Mouse (Mus musculus) bone marrow, adult 2 months (tissue): Measurements from ENCODE around the gene Pla2g4c. TPM values are rescaled to one million over a fixed set of nuclear protein-coding genes. Genes with fewer than 3 reads are reported as not detected.

ENCODE experiments used
- H3K27ac ChIP-seq: fragments of 200-500 bp; 2 replicates; pipeline ENCODE4 v1.5.1; 2012; ENCODE audit warnings: low read depth, mild to moderate bottlenecking, control low read depth, inconsistent platforms, low read length; ENCODE audit not compliant: control insufficient read depth, poor library complexity, insufficient read depth
- H3K4me1 ChIP-seq: fragments of 200-500 bp; 2 replicates; pipeline ENCODE4 v1.6.1; 2011; ENCODE audit warnings: low read length; ENCODE audit not compliant: control insufficient read depth, insufficient read depth
- H3K4me3 ChIP-seq: fragments of 200-500 bp; replicated peaks from 2 replicates; pipeline ENCODE3; 2011; ENCODE audit warnings: mild to moderate bottlenecking, low read depth, low read length, control low read depth; ENCODE audit not compliant: control insufficient read depth
- CTCF ChIP-seq: fragments of 200-500 bp; IDR thresholded peaks from 2 replicates; pipeline ENCODE4 v1.5.1; 2011; ENCODE audit warnings: low read length, control low read depth; ENCODE audit not compliant: control insufficient read depth, insufficient read depth
- POLR2A ChIP-seq: fragments of 200-500 bp; IDR thresholded peaks from 2 replicates; pipeline ENCODE4 v1.6.1; 2011; ENCODE audit warnings: low read depth, mild to moderate bottlenecking, control low read depth, low read length, borderline replicate concordance; ENCODE audit not compliant: control insufficient read depth
- WGBS: fragments of 180-500 bp; shearing (Covaris S2); methylation state at CpG from one replicate; pipeline ENCODE4 v1.1.7; 2018; 5-methylcytosine and 5-hydroxymethylcytosine counted together
- polyA plus RNA-seq: library from polyadenylated mRNA; stranded (reverse); fragments of >200 nt; gene quantifications from 2 replicates; pipeline ENCODE4 v1.2.4, GENCODE M21; 2011; ENCODE audit warnings: low replicate concordance; ENCODE audit not compliant: missing spikeins, insufficient read depth, insufficient read length

The Pla2g4c gene
- polyA plus RNA-seq, 1 experiment, result 2.0 TPM

GRCm38 (mm10) chr7:13310493-13311199, 13.8 kb upstream of the Pla2g4c start:
- Histone ChIP-seq H3K4me3 (no peak overlapping the region), H3K27ac (no peak overlapping the region), H3K4me1 (no peaks in the 10 kb centered on the region)
- TF ChIP-seq POLR2A (no peak), CTCF (no peak)
- 67% methylated on average over 6 of the region's 6 CpGs for WGBS

- Histone ChIP-seq H3K4me3 (no peak overlapping the region), H3K4me1 (no peaks in the 10 kb centered on the region), H3K27ac (no peak overlapping the region)
- TF ChIP-seq POLR2A (no peak), CTCF (no peak)
- 94% methylated on average over 4 of the region's 4 CpGs for WGBS
Measured at GRCm38 (mm10) chr7:13311401-13311800, 13.1 kb upstream of the Pla2g4c start.

- TF ChIP-seq CTCF, result no peak
- no peak for TF ChIP-seq POLR2A
- Histone ChIP-seq H3K4me1 (no peaks in the 10 kb centered on the region), H3K4me3 (no peak overlapping the region), H3K27ac (no peak overlapping the region)
- WGBS, result 83% methylated on average over 5 of the region's 5 CpGs
Measured at GRCm38 (mm10) chr7:13314095-13314597, 10.3 kb upstream of the Pla2g4c start.

GRCm38 (mm10) chr7:13321424-13321823, 3.0 kb upstream of the Pla2g4c start:
- no peak for TF ChIP-seq POLR2A
- no peak for TF ChIP-seq CTCF

GRCm38 (mm10) chr7:13330575-13330974, 6.1 kb downstream of the Pla2g4c start:
- Histone ChIP-seq H3K4me3 (no peak overlapping the region), H3K4me1 (no peaks in the 10 kb centered on the region), H3K27ac (no peak overlapping the region)
- TF ChIP-seq POLR2A (no peak), CTCF (no peak)
- 93% methylated on average over 2 of the region's 2 CpGs for WGBS

More at GRCm38 (mm10) chr7:13321424-13321823, 3.0 kb upstream of the Pla2g4c start:
- no peak overlapping the region for H3K27ac ChIP-seq
- 10% methylated on average over 3 of the region's 3 CpGs for WGBS
- no peaks in the 10 kb centered on the region for H3K4me1 ChIP-seq
- H3K4me3 ChIP-seq, result no peak overlapping the region

GRCm38 (mm10) chr7:13355943-13356342, 31.5 kb downstream of the Pla2g4c start:
- no peaks in the 10 kb centered on the region for H3K4me1 ChIP-seq
- no peak overlapping the region for H3K27ac ChIP-seq
- TF ChIP-seq POLR2A (no peak), CTCF (no peak)
- no peak overlapping the region for H3K4me3 ChIP-seq

GRCm38 (mm10) chr7:13380588-13380987, 56.1 kb downstream of the Pla2g4c start:
- WGBS, result 67% methylated on average over 2 of the region's 2 CpGs
- Histone ChIP-seq H3K4me1 (no peaks in the 10 kb centered on the region), H3K27ac (no peak overlapping the region), H3K4me3 (no peak overlapping the region)
- TF ChIP-seq CTCF, result no peak
- TF ChIP-seq POLR2A, result no peak

GRCm38 (mm10) chr7:13397832-13398231, 73.4 kb downstream of the Pla2g4c start, which contains the start of gene Cabp5:
Gene Cabp5 (plus strand): TSS chr7:13398132.
- Histone ChIP-seq H3K4me1 (no peaks in the 10 kb centered on the region), H3K4me3 (no peak within 1 kb of the TSS), H3K27ac (no peak within 1 kb of the TSS)
- no peak for TF ChIP-seq CTCF
- TF ChIP-seq POLR2A, result no peak
- WGBS, result 69% methylated on average over 1 of the region's 1 CpGs

Other genes starting within 250 kb of the Pla2g4c start
- 0.55 and 0.77 TPM in 2 replicates for gene Vmn1r85, start 229.5 kb upstream of the Pla2g4c start, polyA plus RNA-seq
- not detected in 2 replicates for gene Vmn1r86, start 204.7 kb upstream of the Pla2g4c start, polyA plus RNA-seq
- gene Vmn1r87, start 184.5 kb upstream of the Pla2g4c start, polyA plus RNA-seq, result not detected in 2 replicates
- gene Vmn1r88, start 165.1 kb upstream of the Pla2g4c start, polyA plus RNA-seq, result 0.31 and 1.7 TPM in 2 replicates
- gene Vmn1r89, start 111.6 kb upstream of the Pla2g4c start, polyA plus RNA-seq, result not detected in 2 replicates
- gene Lig1, start 47.4 kb upstream of the Pla2g4c start, polyA plus RNA-seq, result 174 and 228 TPM in 2 replicates
- gene Zswim9, start 45.9 kb upstream of the Pla2g4c start, polyA plus RNA-seq, result 3.8 and 4.0 TPM in 2 replicates
- gene Cabp5, start 73.5 kb downstream of the Pla2g4c start, polyA plus RNA-seq, result not detected in 2 replicates
- not detected in 2 replicates for gene Bsph1, start 126.2 kb downstream of the Pla2g4c start, polyA plus RNA-seq
- not detected in 2 replicates for gene Bsph2, start 246.4 kb downstream of the Pla2g4c start, polyA plus RNA-seq